Mouse (Mus musculus): ENCODE results near the gene Fubp1.
A peak's percentile ranks its signal among the peaks of the same experiment; 100 is the strongest.

Fubp1 gene

DNA sequence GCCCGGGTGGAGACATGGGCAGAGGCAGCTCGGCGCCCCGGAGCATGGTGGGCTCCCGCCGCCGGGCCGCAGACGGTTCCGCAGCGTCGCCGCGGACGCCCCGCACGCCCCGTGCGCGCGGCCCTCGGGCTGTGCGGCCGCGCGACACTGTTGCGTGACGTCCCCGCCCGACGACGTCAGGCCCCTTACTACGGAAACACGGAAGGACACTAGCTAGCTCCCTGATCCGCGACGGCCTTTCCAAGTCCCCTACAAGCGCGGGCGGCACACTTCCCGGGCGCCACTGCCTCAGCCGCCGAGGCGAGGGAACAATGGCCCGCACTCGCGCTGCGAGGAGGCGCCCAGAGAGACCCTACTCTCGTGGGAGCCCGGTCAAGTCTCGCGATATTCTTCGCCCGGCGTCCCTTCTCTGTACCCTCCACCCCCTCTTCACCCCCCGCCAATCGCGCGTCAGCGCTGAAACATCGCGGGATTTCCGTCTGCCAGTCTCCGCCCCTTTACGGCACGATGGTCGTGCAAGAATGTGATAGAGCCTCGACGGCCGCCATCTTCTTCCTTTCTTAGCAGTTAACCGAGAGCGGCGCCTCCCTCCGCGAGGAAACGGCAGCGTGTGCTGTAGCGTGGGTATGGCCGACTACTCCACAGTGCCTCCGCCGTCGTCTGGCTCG is at the start of gene Fubp1, which contains the start of gene Dnajb4:
Gene Fubp1, plus strand, starts transcription at position 456 of the 668 bp plus-strand sequence.
Gene Dnajb4, minus strand, starts transcription at position 336 of the 668 bp plus-strand sequence.
- DNase-seq: peak; percentile 100

GRCm38 (mm10) chr3:152160607-152161006 is 49.6 kb upstream of the Fubp1 start:
- no peak for DNase-seq

- DNase-seq: no peak
Measured at GRCm38 (mm10) chr3:152163320-152163719, 46.9 kb upstream of the Fubp1 start.

- no peak for DNase-seq
Measured at GRCm38 (mm10) chr3:152165014-152165350, 45.2 kb upstream of the Fubp1 start.

DNA sequence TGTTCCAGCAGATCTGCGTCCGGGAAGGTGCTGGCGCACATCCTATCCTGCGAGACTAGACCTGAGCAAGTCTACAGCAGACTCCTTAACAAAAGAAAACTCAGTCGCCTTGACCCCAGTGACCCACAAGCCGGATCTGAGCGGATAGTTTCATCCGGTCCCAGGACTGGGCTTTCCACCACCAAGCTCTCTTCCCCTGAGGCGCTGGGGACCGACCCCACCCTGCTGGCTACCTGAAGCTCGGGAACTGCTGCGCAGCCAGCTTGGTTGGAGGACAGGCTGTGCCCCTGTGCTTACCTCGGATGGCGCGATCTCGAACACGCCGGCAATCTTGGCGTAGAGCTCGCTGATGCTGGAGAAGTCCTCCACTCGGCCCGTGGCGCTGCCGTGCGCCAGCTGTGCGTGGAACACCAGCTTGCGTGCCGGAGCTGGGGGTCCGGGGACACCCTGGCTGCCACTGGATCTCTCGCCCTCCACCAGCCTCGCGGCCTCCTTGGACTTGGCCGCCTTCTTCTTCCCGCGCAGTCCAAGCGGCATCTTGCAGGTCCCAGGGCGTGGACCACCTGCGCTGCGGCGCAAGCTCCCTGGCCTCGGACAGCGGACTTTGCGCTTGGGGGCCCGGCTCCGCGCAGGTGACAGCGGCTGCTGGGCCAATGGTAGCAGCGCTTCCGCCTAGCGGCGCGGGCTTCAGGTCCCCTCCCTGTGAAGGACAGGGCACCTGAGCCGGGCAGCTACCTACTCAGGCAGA is 44.7 kb upstream of the Fubp1 start:
- DNase-seq: peak; percentile 83

GRCm38 (mm10) chr3:152166099-152166423 is 44.2 kb upstream of the Fubp1 start, which contains the start of gene Gipc2:
TSS of gene Gipc2 (minus strand) at chr3:152166230.
- DNase-seq: no peak

DNA sequence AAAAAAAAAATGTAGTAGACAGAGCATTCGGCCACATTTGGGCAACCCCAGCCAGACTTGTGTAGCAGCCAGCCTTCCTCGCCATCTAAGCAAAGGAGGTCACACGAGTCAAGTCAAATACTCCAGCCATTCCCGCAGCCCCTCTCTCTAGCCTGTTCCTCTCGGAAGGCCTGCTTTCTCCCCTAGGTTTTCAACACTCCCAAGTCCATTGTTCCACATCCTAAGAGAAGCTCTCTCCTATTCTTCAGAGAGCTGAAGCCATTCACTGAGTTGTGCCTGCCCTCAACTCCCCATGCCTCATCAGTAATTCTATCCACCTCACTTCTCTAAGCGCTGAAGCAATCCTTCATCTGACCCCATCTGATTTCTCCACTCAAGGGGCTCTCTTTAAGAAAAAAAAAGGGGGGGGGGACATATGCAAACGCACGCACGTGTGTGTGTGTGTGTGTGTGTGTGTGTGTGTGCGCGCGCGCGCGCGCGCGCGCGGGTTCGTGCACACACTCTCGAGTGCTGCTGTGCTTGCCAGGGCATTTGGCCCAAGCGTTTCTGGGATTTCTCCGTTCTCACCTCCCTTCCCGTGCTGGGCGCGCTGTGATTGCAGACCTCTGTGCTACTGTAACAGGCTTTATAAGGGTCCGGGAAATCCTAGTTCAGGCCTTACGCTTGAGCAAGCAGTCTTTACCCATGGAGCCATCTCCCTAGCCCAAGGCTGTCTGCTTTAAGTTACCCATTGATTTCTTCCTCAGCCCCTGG is 43.3 kb upstream of the Fubp1 start:
- no peak for DNase-seq

DNA sequence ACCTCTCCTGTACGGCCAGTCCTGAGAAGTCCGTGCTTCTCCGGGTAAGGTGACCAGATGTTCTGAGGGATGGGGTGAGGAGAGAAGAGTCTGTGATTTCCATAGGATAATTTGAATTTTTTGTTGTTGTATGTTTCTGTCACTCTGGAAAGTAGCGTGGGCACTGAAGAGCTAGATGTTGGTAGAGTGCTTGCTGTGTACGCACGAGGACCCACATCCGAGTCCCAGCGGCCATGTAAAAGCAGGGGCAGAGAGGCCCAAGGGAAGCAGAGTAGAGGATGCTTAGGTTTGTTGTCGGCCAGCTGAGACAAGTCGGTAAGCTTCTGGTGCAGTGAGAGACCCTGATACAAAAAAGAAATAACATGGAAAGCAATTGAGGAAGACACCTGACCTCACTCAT is 42.2 kb upstream of the Fubp1 start:
- no peak for DNase-seq

DNA sequence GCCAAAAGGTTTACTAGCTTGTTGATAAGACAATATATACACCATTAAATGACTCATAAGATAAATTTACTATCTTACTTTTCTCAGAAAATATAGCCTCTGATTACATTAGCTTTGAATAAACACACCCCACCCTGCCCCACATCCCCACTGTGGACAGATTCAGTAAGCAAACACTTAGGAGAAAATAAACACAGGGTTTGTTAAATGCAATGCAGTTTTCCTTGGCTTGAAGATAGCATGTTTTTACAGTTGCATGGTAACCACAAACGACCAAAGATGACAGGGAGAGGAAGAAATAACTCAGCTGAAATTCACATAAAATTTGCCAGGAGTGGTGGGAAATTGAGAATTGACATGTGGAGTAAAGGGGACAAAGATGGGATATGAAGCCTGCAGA is 39.8 kb upstream of the Fubp1 start:
- no peak for DNase-seq

- DNase-seq: no peak
Measured at GRCm38 (mm10) chr3:152171236-152171635, 39.0 kb upstream of the Fubp1 start.

DNA sequence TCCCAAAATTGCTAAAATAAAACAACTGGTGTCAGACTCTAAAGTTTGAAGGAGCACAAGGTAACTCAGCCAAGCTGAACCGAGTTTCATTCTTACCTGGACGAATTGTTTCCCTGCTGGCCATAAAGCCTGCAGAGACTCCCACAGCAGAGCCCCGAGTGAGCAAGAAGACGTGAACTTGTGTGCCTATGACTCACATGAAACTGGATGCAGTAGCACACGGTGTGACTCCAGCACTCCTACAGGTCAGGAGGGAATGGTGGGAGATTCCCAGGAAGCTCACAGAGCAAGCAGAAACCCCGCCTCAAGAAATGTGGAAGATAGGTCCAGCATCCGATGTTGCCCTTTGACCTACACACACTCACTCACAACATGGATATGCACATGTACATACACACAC is 38.4 kb upstream of the Fubp1 start:
- no peak for DNase-seq

GRCm38 (mm10) chr3:152172322-152172935 is 37.8 kb upstream of the Fubp1 start:
- DNase-seq: no peak

- DNase-seq: no peak
Measured at GRCm38 (mm10) chr3:152178816-152179215, 31.4 kb upstream of the Fubp1 start.

- no peak for DNase-seq
Measured at GRCm38 (mm10) chr3:152179285-152179684, 30.9 kb upstream of the Fubp1 start.

GRCm38 (mm10) chr3:152180624-152181023 is 29.6 kb upstream of the Fubp1 start:
- no peak for DNase-seq

DNA sequence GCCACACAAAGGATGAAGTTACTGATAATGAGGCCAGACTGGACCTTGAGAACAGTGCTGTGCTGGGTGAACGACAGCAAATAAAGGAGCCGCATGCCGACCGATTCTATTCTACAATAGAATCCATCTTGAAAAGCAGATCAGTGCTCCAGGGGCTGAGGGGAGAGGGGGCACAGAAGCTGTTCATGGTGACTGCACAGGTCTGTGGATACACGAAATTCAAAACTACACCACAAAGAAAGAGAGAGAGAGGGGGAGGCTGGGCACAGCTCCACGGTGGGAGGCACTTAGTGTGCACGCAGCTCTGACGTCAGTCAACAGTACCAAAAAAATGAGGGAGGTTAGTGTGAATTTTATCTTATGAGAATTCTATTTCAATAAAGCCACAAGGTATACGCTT is 26.7 kb upstream of the Fubp1 start:
- no peak for DNase-seq

DNA sequence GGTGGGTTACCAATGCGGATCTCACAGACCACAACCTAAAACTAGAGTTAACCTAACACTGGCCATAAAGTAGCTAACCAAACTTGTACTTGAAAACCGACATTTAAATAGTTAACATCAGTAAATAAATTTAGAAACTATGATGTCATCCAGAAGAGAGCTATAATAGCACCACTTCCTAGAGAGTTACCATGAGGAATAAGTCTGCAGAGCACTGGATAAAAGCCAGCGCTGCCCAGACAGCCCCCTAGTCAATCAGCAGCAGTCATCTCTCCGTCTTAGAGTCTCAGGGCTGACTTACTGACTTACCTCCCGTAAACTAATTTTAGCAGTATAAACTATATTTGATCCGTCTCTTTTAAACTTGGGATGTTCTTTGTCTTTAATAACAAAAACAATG is 24.1 kb upstream of the Fubp1 start:
- DNase-seq: no peak

DNA sequence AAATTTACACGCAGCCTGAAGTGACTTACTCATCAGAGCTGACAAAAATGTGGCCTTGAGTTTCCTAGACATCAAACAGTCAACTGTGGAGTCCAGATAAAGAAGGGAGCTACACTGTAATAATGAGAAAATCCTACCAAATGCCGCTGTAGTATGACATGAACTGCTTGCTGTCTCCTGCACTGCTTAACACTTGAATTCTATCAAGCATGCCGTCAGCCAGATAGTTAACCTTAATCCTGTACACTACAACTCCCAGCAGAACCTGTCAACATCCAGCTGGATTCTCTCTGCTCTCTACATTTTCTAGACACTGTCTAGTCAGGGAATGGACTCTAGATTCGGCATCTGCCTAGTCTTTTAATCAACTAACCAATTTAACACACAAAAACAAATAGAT is 20.9 kb upstream of the Fubp1 start:
- DNase-seq: no peak

- no peak for DNase-seq
Measured at GRCm38 (mm10) chr3:152190679-152191477, 19.3 kb upstream of the Fubp1 start.

DNA sequence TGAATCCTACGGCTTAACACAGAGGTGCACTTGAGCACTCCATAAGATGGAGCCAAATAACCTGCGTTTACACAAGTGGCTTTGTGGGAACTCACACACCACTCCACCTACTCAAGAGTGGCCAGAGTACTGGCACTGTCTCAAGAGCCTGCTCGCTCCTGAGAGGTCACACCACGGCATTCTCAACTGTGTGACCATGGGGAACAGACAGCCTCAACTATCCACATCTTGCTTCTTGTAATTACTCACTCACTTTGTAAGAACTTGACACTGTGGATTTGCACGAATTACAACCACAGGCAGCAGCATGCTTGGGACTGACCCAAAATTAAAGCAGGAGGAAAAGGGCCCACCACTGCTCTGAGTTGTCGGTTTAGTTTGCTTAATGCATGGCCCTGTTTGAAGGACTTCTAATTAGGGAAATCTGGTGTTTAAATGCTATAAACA is 18.4 kb upstream of the Fubp1 start:
- DNase-seq: peak; percentile 64

DNA sequence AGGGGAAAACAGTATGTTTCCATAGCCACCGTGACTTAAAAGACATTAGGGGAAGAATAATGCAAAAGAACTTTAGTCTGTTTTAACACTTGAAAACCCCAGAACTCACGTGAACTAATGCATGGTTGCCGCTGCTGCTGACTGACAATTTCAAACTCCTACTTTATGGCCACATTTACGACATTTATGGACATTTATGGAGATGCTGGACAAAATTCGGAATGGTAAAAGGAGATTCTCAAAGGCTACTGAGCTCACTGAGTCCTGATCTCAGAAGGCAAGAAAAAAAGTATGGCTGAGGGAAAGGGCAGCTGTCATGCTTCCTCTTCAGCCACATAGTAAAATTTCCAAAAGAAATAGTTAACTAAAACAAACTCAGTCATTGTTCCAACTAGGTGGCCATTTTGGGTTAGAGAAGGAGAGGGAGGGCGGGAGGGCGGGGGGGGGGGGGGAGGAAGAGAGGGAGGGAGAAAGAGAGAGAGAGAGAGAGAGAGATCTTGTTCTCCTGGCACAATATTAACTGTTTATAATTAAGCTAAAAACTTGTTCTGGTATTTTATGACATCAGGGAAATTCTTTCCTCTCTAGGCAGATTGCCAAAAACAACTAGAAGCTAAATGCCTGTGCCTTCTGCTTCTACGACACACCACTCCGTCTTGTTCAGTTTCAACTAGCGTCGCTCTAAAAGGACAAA is 17.8 kb upstream of the Fubp1 start:
- peak; percentile 37 for DNase-seq

- DNase-seq: no peak
Measured at GRCm38 (mm10) chr3:152193177-152193576, 17.0 kb upstream of the Fubp1 start.

Data from kidney, adult 18-20 months (tissue).